Mouse (Mus musculus): ENCODE measurements around the gene Mup6. TPM values are rescaled to one million over a fixed set of nuclear protein-coding genes. Genes with fewer than 3 reads are reported as not detected.
"Not testable (repeated sequence)": the region's sequence is repeated elsewhere in the genome, so short reads cannot be mapped to it uniquely, and the experiment has no call there.

Gene Mup6
- total RNA-seq (2022): not detected

- no peak for DNase-seq (ENCODE audit: low spot score)
Measured at GRCm38 (mm10) chr4:59963405-59964344, at the start of gene Mup6. Gene Mup6 (plus strand): TSS chr4:59964294.

DNA sequence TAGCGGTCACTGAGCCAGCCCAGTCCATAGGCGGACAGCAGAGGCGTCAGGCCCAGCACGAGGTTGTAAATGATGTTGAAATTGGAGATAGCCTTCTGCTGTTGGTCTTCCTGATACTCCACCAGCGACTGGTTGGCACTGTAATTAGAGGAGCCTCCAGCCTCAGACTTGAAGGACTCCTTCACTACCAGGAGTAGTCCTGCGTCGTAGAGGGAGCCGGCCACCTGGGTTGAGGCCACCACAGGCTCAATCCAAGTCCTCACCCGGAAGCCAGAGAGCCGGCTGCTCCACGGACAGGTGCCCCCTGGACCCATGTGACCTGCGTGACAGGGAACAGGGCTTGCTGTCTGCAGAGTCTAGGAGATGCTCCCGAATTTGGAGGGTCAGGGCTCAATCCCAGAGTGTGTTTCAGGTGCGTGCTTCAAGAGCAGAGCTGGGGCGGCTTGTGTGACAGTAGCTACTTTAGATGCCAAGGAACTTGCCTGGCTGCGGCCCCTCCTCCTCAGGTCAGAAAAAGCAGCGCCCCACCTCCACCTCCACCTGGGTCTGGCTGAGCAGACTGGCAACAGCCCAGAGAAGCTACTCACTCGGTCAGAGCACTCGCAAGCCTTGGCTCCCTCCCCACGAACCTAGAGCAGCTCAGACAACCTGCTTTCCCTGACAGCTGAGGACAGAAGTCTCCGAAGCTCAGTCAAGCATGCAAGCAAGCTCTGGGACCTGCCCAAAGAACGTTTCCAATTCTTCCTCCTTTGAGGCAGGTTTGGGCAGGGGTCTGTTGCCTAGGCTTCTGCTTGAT lies 49.3 kb upstream of the Mup6 start, which contains the start of gene Slc46a2:
Gene Slc46a2, minus strand, starts transcription at position 449 of the 796 bp plus-strand sequence.
- DNase-seq (ENCODE audit: low spot score): no peak

DNA sequence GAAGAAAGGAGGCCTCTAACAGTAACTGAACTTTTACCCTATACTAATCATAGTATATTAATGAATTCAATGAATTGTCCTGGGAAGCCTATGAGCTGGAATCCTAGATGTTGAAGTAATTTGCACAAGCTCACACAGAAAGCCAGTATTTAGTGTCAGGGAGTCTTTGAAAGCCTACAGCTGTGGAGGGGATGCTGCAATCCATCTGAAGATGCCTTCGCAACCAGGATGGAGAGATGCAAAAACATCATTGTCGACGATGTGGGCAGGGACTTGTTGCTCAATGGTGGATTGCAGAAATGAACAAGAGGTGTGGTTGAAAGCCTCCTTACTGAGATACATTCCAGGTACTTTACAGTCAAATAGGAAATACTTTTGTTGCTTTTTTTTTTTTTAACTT lies 46.1 kb upstream of the Mup6 start:
- no peak for DNase-seq (ENCODE audit: low spot score)

DNA sequence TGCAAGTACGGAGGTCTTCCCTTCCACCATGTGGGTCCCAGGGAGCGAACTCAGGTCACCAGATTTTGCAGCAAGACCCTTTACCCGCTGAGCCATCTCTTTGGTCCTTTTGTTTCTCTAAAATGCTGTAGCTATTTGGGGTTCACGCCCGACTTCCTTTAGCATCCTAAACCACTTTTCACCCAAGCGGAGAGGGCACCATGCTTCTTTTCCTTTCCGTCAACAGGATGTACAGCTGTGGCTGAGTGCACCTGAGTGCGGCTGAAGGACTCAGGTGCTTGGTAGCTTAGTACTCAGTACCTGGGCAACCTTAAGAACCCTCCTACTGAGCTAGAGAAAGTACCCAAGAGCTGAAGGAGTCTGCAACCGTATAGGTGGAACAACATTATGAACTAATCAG lies 39.0 kb upstream of the Mup6 start:
- no peak for DNase-seq (ENCODE audit: low spot score)

- DNase-seq (ENCODE audit: low spot score): no peak
Measured at GRCm38 (mm10) chr4:59927666-59928065, 36.4 kb upstream of the Mup6 start.

DNA sequence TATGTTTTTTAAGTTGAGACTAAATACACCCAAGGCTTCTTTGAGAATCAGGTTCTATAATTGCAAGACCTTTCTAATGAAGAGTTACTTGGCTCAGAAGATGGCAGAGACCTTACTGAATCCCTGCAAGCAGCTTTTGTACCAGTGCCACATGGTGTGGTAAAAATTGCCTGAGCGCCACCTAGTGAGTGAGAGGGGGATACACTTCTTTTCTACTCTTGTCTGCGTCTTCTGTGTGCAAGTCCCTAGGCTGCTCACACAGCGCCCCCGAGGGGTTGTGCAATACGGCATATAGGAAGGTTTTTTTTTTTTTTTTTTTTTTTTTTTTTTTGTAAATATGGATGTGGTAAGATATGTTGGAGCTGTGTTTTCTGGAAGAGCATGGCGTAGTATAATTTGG lies 35.7 kb upstream of the Mup6 start:
- peak; percentile 46 for DNase-seq (ENCODE audit: low spot score)

- no peak for DNase-seq (ENCODE audit: low spot score)
Measured at GRCm38 (mm10) chr4:59932505-59933281, 31.4 kb upstream of the Mup6 start.

GRCm38 (mm10) chr4:59937543-59937942 lies 26.6 kb upstream of the Mup6 start:
- no peak for DNase-seq (ENCODE audit: low spot score)

DNA sequence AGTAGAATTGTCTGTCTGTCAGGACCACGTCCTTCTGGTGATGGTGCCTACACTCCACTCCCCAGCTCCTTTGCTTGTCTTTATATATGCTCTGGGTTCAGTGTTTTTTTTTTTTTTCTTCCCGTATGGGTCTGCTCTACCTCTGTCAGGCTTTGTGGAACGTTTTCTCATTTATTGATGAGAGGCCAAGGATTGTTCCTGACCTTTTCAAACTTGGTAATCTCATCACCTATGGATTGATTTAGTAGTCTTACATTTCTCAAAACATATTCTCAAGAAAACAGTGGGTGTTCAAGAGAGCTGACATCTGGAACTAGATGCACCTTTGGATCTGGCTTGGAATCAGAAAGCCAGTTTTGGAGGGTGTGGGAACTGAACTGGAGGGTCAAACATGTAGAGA lies 3.5 kb upstream of the Mup6 start, which contains the start of gene Mup4:
Gene Mup4, minus strand, starts transcription at position 101 of the 400 bp plus-strand sequence.
- DNase-seq (ENCODE audit: low spot score): no peak

DNA sequence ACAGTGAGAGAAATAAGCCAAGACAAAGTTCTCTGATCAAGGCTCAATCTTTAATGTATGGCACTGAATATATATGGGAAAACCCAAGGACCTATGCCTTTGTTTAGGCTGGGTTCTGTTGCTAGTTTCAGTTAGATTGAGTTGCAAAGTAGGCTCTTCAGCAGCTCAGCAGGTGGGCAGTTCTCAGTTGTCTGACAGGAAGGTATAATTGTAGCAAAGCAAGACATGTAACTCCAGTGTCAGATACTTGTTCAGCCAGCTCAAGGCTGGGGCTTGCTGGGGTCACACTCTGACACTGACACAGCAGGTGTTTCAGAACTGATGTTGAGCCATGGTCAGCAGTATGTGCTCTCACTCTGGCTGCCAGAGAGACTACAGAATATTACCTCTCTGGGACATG lies 33.8 kb downstream of the Mup6 start:
- DNase-seq (ENCODE audit: low spot score): not testable (repeated sequence)

- DNase-seq (ENCODE audit: low spot score): not testable (repeated sequence)
Measured at GRCm38 (mm10) chr4:60020141-60020540, 56.0 kb downstream of the Mup6 start.

- not testable (repeated sequence) for DNase-seq (ENCODE audit: low spot score)
Measured at GRCm38 (mm10) chr4:60029334-60030111, 65.4 kb downstream of the Mup6 start.

Other genes starting within 250 kb of the Mup6 start
- gene Inip, start 162.7 kb upstream of the Mup6 start, total RNA-seq (2022): 10 to 100 TPM in 2 of 4 experiments, 1 to 10 TPM in 2; 9.4 to 12.3 (median 10.8) TPM
- 1 to 10 TPM; 4.1 to 6.8 (median 5.5) TPM for gene Snx30, start 158.5 kb upstream of the Mup6 start, total RNA-seq (2022)
- gene Slc46a2, start 49.2 kb upstream of the Mup6 start, total RNA-seq (2022): under 1 TPM in 2 of 4 experiments, not detected in 2; 0.09 to 0.14 TPM
- not detected for gene Mup4, start 3.6 kb upstream of the Mup6 start, total RNA-seq (2022)
- not detected for gene Mup7, start 106.2 kb downstream of the Mup6 start, total RNA-seq (2022)
- not detected for gene Mup2, start 190.0 kb downstream of the Mup6 start, total RNA-seq (2022)

All from heart, adult 8-10 months (tissue).